Mouse (Mus musculus): Measurements from ENCODE around the gene Mul1. TPM values are rescaled to one million over a fixed set of nuclear protein-coding genes. Genes with fewer than 3 reads are reported as not detected.

Gene Mul1
- polyA plus RNA-seq, 1 experiment = 1.3 TPM

DNA sequence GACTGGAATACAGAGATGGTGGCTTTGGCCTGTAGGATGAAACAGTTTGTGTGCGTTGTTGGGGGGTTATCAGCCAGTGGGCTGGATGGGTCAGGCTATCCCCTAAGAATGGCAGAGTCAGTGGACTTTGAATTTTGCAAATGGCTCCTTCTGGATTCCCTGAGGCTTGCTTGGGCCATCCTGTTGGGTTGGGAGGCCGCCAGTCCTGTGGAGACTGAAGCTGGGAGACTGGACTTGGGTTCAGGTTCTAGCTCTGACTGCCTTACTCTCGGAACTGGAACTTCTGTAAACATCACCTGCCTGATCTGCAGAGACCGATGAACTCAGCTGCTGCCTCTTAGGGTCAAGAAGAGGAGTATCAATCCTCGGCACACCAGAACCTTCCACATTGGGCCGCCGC lies 23.7 kb downstream of the Mul1 start:
- Histone ChIP-seq H3K9me3 (ENCODE audit: control insufficient read depth, low read length) (no peaks in the 10 kb centered on the region; the same call in 1 of the 2 replicates), H3K27me3 (ENCODE audit: control insufficient read depth) (peaks cover 70% of the 10 kb centered on the region), H3K4me1 (ENCODE audit: control insufficient read depth) (no peaks in the 10 kb centered on the region; the same call in 1 of the 2 replicates), H3K36me3 (ENCODE audit: control insufficient read depth) (no peaks in the 10 kb centered on the region), H3K4me3 (replicated peaks) (no peak overlapping the region)
- TF ChIP-seq GATA1 (IDR thresholded peaks at IDR 0.05; ENCODE audit: low read length) (no peak), TAL1 (IDR thresholded peaks at IDR 0.05; ENCODE audit: low read length) (no peak)

DNA sequence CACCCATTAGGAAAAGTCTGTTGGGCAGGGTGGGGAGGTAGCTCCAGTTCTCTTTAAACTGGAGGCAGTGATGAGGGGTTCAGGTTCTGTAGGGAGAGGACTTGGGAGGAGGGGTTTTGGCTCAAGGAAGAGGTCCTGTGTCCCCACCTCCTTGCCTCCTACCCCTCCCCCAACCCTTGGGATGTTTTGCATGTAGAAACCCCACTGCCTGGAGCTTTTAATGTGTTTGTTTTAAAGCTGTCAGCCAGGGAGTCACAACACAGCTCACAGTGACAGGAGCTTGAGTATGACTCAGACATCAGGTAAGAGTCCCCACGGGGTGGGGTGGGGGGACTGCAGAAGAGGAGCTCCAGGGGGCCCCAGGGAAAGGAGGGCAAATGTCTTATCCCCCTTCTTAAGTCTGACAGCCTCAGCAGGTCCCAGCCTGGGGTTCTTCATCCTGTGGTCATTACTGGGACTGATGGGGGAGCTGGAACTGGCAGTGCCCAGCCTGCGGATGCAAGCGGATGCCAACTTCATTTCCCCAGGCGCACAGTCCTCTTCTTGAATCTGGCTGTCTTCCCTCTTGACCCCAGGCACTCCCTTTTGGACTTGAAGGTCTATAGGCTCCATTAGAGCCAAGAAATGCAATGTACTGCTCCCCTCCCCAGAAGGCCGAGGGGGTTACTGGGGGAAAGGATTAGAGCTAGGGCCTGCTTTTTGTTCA lies 24.4 kb downstream of the Mul1 start:
- Histone ChIP-seq H3K36me3 (ENCODE audit: control insufficient read depth) (no peaks in the 10 kb centered on the region), H3K4me1 (ENCODE audit: control insufficient read depth) (no peaks in the 10 kb centered on the region; the same call in 1 of the 2 replicates), H3K27me3 (ENCODE audit: control insufficient read depth) (peaks cover 70% of the 10 kb centered on the region), H3K4me3 (replicated peaks) (no peak overlapping the region), H3K9me3 (ENCODE audit: control insufficient read depth, low read length) (no peaks in the 10 kb centered on the region; the same call in 1 of the 2 replicates)
- TF ChIP-seq TAL1 (IDR thresholded peaks at IDR 0.05; ENCODE audit: low read length) = no peak
- TF ChIP-seq GATA1 (IDR thresholded peaks at IDR 0.05; ENCODE audit: low read length) = no peak

DNA sequence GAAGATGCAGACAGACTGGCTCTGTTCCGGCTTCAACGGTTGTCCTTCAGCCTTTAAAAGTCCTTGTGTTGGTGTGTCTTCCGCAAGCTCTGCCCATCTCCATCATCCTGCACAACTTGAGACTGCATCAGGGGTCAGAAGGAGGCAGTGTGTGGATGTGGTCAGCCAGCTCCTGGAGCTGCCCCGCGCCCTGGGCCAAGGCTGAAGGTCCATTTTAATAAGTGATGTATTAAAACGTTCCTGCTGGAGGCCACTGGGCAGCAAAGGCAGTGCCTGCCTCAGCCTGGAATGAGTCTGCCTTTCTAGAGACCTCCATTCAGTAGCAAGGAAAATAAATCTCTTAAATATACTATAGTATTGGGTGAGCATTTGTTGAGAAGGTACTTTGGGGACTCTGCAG lies 25.3 kb downstream of the Mul1 start:
- H3K4me3 ChIP-seq (replicated peaks) = no peak overlapping the region
- no peak for TF ChIP-seq TAL1 (IDR thresholded peaks at IDR 0.05; ENCODE audit: low read length)
- TF ChIP-seq GATA1 (IDR thresholded peaks at IDR 0.05; ENCODE audit: low read length) = no peak
- no peaks in the 10 kb centered on the region for H3K36me3 ChIP-seq (ENCODE audit: control insufficient read depth)
- H3K4me1 ChIP-seq (ENCODE audit: control insufficient read depth) = no peaks in the 10 kb centered on the region
- no peaks in the 10 kb centered on the region; the same call in 1 of the 2 replicates for H3K9me3 ChIP-seq (ENCODE audit: control insufficient read depth, low read length)
- H3K27me3 ChIP-seq (ENCODE audit: control insufficient read depth) = peaks cover 70% of the 10 kb centered on the region

DNA sequence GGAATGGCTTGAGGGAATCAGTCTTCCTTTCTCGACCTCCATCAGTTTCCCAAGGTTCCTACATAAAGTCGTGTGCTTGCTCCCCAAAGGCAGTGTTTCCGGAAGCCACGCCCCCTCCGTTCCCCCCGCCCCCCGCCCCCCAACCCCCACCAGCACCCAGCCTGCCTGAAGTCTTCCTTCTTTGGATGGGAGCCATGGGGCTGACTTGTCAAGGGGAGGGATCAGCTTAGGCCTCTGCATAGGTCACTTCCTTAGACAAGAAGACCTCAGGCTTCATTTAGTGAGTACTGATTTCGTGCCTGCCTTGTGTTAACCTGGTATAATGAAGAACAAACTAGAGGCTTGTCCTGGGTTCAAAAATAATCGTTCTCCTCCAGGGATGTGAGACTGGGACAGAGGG lies 26.4 kb downstream of the Mul1 start:
- Histone ChIP-seq H3K9me3 (ENCODE audit: control insufficient read depth, low read length) (no peaks in the 10 kb centered on the region), H3K27me3 (ENCODE audit: control insufficient read depth) (peaks cover 69% of the 10 kb centered on the region), H3K4me3 (replicated peaks) (no peak overlapping the region), H3K4me1 (ENCODE audit: control insufficient read depth) (no peaks in the 10 kb centered on the region), H3K36me3 (ENCODE audit: control insufficient read depth) (no peaks in the 10 kb centered on the region)
- TF ChIP-seq TAL1 (IDR thresholded peaks at IDR 0.05; ENCODE audit: low read length) (no peak), GATA1 (IDR thresholded peaks at IDR 0.05; ENCODE audit: low read length) (no peak)

DNA sequence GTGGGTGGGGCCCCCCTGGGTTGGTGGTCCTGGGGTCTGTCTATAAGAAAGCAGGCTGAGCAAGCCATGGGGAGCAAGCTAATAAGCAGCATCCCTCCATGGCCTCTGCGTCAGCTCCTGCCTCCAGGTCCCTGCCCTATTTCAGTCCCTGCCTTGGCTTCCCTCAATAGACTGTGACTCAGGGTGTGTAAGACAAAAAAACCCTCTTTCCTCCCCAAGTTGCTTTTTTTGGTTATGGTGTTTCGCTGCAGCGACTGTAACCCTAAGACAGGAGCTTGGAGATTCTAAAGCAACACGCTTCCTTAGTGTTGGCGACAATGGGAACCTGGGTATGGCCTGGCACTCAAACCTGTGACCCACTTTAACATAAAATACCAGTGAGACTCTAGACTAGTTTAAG lies 27.0 kb downstream of the Mul1 start:
- Histone ChIP-seq H3K27me3 (ENCODE audit: control insufficient read depth) (peaks cover 65% of the 10 kb centered on the region), H3K36me3 (ENCODE audit: control insufficient read depth) (no peaks in the 10 kb centered on the region)

DNA sequence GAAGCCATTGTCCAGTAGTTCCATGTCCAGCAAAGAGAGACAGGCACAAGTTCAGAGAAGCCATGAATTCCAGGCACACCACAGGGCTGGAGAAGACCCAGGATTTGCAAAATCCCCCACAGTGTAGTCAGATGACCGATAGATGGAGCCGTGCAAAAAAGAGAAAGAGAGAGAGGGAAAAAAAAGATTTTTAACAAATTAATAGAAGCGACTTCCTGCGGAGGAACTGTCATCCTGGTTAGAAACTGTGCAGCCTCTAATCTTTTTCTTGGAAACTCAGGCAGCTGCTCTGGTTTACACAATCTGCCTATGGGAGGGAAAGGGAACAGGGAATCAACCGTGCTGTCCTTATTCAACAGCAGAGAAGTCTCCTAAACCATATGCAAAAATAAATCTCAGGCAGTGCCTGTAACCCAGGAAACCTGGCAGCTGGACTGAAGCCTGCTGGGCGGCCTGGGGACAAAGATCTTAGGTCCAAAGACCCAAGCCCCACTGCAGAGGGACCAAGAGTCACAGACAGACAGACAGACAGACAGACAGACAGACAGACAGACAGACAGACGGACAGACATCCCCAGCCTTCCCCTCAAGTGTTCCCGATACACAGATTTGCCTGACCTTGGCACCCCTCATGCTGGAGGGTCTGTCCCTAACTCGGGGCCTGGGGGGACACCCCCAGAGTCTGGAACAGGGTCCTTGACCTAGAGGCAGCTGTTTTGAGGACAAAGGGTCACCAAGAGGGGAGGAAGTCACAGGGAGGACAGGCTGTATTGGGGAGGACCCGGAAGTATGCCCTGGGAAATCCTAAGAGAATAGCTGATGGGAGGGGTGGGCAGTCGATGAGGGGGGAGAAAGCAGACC lies 28.7 kb downstream of the Mul1 start:
- H3K4me3 ChIP-seq (replicated peaks) = no peak overlapping the region
- peaks cover 48% of the 10 kb centered on the region for H3K27me3 ChIP-seq (ENCODE audit: control insufficient read depth)
- H3K4me1 ChIP-seq (ENCODE audit: control insufficient read depth) = no peaks in the 10 kb centered on the region
- TF ChIP-seq GATA1 (IDR thresholded peaks at IDR 0.05; ENCODE audit: low read length) (no peak), TAL1 (IDR thresholded peaks at IDR 0.05; ENCODE audit: low read length) (no peak)
- no peaks in the 10 kb centered on the region for H3K36me3 ChIP-seq (ENCODE audit: control insufficient read depth)
- H3K9me3 ChIP-seq (ENCODE audit: control insufficient read depth, low read length) = no peaks in the 10 kb centered on the region

More for the DNA sequence above, 27.0 kb downstream of the Mul1 start:
- no peak for TF ChIP-seq TAL1 (IDR thresholded peaks at IDR 0.05; ENCODE audit: low read length)
- no peak for TF ChIP-seq GATA1 (IDR thresholded peaks at IDR 0.05; ENCODE audit: low read length)
- Histone ChIP-seq H3K4me3 (replicated peaks) (no peak overlapping the region), H3K4me1 (ENCODE audit: control insufficient read depth) (no peaks in the 10 kb centered on the region), H3K9me3 (ENCODE audit: control insufficient read depth, low read length) (no peaks in the 10 kb centered on the region)

DNA sequence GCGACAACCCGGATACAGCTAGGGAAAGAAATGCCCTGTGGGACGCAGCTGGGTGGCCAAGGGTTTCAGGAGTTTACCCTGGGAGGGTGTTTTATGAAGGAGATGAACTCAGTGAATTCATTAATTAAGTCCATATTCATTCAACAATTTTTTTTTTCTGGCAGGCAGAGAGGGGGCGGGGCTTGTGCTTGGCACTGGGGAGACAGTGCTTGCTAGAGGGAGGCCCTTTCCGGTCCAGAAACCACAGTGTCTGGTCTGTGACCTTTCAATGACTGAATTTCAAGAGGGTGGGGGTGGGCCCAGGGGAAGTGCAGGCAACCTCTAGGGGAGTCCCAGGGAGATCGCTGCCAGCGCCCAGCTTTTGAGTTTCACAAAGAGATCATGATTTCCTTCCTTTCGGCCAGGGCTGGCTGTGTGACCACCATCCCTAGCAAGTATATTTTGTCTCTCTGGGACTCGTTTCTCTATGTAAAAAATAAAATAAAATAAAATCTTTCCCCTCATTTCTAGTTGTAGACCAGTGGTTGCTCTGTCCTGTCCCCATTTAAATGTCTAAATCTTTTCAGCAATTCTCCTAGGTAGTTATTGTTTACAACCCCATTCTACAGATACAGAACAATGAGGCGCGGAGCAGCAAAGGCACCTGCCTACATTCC lies 29.5 kb downstream of the Mul1 start:
- Histone ChIP-seq H3K36me3 (ENCODE audit: control insufficient read depth) (no peaks in the 10 kb centered on the region), H3K4me1 (ENCODE audit: control insufficient read depth) (no peaks in the 10 kb centered on the region), H3K9me3 (ENCODE audit: control insufficient read depth, low read length) (no peaks in the 10 kb centered on the region), H3K4me3 (replicated peaks) (no peak overlapping the region), H3K27me3 (ENCODE audit: control insufficient read depth) (peaks cover 40% of the 10 kb centered on the region)
- TF ChIP-seq TAL1 (IDR thresholded peaks at IDR 0.05; ENCODE audit: low read length) (no peak), GATA1 (IDR thresholded peaks at IDR 0.05; ENCODE audit: low read length) (no peak)

DNA sequence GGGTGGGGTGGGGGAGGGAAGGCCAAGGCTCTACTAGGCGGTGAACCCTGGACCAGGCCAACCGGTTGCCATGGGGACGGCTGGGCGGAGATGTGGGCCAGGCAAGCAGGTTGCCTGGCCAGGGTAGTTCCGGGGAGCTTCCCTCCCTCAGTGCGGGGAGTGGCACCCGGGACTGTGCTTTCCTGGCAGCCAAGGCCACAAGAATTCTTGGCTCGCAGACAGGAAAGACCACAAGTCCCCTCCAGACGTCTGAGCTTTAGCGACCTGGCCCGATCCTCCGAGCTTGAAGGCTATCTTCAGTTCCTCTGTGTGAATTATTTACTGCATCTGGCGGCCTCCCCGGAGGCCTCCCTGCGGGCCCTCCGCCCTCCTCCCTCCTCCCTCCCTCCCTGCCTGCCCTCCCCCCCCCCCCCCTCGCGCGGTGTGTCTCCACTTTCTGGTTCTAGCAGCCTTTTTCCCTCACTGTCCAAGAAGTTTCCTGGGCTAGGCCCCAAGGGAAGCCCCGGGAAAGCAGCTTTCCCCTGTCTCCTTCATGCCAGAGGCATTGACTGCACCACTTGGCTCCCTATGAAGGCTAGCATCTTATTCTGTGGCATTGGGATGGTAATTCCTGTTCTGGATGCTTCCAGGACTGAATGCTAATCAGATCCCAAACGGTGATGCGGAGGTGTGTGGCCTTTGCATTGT lies 30.3 kb downstream of the Mul1 start:
- Histone ChIP-seq H3K4me1 (ENCODE audit: control insufficient read depth) (no peaks in the 10 kb centered on the region), H3K27me3 (ENCODE audit: control insufficient read depth) (peaks cover 38% of the 10 kb centered on the region), H3K36me3 (ENCODE audit: control insufficient read depth) (no peaks in the 10 kb centered on the region), H3K9me3 (ENCODE audit: control insufficient read depth, low read length) (no peaks in the 10 kb centered on the region), H3K4me3 (replicated peaks) (no peak overlapping the region)
- no peak for TF ChIP-seq GATA1 (IDR thresholded peaks at IDR 0.05; ENCODE audit: low read length)
- no peak for TF ChIP-seq TAL1 (IDR thresholded peaks at IDR 0.05; ENCODE audit: low read length)
